Mouse (Mus musculus) midbrain, embryonic 11.5 days (tissue): ENCODE results near the gene Plcxd1. TPM values are rescaled to one million over a fixed set of nuclear protein-coding genes. Genes with fewer than 3 reads are reported as not detected.
A peak's percentile ranks its signal among the peaks of the same experiment; 100 is the strongest.
"Not testable (repeated sequence)": the region's sequence is repeated elsewhere in the genome, so short reads cannot be mapped to it uniquely, and the experiment has no call there.

Experiments used
- ATAC-seq: fragments of 200-750 bp; cut with Nextera tagmentation; 2 replicates; pipeline ENCODE4 v1.8.0; 2017; ENCODE audit warnings: moderate TSS enrichment, moderate library complexity; ENCODE audit not compliant: low FRiP score
- DNase-seq: peaks from one replicate; pipeline ENCODE4 v3.0.0; 2015; ENCODE audit warnings: low spot score; ENCODE audit errors: missing footprints
- H3K27ac ChIP-seq: fragments of 300-500 bp; sonication (generic); 2 replicates; pipeline ENCODE4 v1.5.1; 2014; ENCODE audit warnings: low read depth, low read length
- H3K27me3 ChIP-seq: fragments of 300-500 bp; sonication (generic); 2 replicates; pipeline ENCODE4 v1.6.1; 2014; ENCODE audit warnings: mild to moderate bottlenecking, low read length, moderate library complexity, mixed read lengths; ENCODE audit not compliant: control insufficient read depth, insufficient read depth
- H3K36me3 ChIP-seq: fragments of 300-500 bp; sonication (generic); 2 replicates; pipeline ENCODE4 v1.6.1; 2014; ENCODE audit warnings: mild to moderate bottlenecking, low read length, moderate library complexity, mixed read lengths; ENCODE audit not compliant: control insufficient read depth, insufficient read depth
- H3K4me1 ChIP-seq: fragments of 300-500 bp; sonication (generic); 2 replicates; pipeline ENCODE4 v1.6.1; 2014; ENCODE audit warnings: low read length; ENCODE audit not compliant: control insufficient read depth, insufficient read depth
- H3K4me2 ChIP-seq: fragments of 300-500 bp; sonication (generic); 2 replicates; pipeline ENCODE4 v1.6.1; 2014; ENCODE audit warnings: mild to moderate bottlenecking, moderate library complexity
- H3K4me3 ChIP-seq: fragments of 300-500 bp; sonication (generic); 2 replicates; pipeline ENCODE4 v1.5.1; 2014; ENCODE audit warnings: low read depth, low read length
- H3K9ac ChIP-seq: fragments of 300-500 bp; sonication (generic); 2 replicates; pipeline ENCODE4 v1.6.1; 2014; ENCODE audit warnings: low read length
- H3K9me3 ChIP-seq: fragments of 300-500 bp; sonication (generic); 2 replicates; pipeline ENCODE4 v1.6.1; 2016; ENCODE audit warnings: low read length; ENCODE audit not compliant: control insufficient read depth
- WGBS: fragments of 180-500 bp; shearing (Covaris S2); extraction: QIAGEN DNeasy Blood & Tissue Kit; methylation state at CpG from one replicate; pipeline ENCODE4 v1.1.7; 2014; 5-methylcytosine and 5-hydroxymethylcytosine counted together
- polyA plus RNA-seq: library from polyadenylated mRNA; unstranded; fragments of >200 nt; fragmentation: Nextera tagmentation; extraction: Ambion mirVana; gene quantifications from 2 replicates; pipeline ENCODE4 v1.2.1, GENCODE M21; 2014

The Plcxd1 gene
- 0.28 and 0.41 TPM in 2 replicates for polyA plus RNA-seq

DNA sequence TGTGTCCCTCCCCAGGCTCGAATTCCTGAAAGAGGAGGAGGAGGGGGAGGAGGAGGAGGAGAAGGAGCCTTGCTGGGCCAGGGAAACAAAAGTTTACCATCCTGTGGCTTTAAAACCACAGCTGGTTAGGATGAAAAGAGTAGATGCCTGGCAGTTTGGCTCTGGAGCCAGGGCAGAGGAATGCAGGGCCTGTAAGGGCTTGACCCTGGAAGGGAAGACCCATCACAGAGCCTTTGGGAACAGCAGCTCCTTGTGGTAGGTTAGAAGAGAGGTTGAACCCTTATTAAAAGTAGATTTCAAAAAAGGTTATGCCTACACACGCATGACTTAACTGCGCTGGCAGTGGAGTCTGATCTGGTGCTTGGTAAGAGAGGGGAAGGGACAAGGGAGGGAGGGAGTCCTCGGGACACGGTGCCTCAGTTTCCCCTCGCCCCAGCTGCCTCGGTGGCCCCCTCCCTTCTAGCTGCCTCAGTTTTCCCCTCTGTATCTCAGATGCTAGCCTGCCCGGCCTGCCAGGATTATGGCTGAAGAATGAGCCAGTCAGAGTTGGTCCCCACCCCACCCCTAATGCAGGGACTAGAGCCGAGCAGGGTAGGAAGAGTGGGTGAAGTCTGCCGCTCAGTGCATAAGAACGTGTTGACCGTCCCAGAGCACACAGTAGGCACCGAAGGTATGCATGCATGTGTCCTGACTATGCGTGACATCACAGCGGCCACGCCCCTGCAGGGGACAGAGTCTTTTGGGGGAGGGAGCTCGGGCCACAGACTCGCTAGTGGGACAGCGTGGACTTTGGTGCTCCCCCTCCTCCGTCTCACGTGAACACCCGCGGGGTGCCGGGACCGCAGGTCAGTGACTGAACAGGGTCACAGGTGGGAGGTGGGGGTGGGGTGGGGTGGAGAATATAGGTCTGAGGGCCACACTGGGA is at the start of gene Plcxd1:
TSS of gene Plcxd1 (plus strand) at position 314 of the 925 bp plus-strand sequence.
- Histone ChIP-seq H3K36me3 (peaks cover 21% of the 10 kb centered on the region; the same call in 1 of the 2 replicates), H3K9ac (no peak within 1 kb of the TSS), H3K4me3 (peak within 1 kb of the TSS; percentile 23; the same call in 1 of the 2 replicates), H3K4me1 (peaks cover 15% of the 10 kb centered on the region), H3K4me2 (peak within 1 kb of the TSS; percentile 49), H3K27me3 (peaks cover 5% of the 10 kb centered on the region; the same call in 1 of the 2 replicates), H3K9me3 (no peaks in the 10 kb centered on the region), H3K27ac (no peak within 1 kb of the TSS)
- WGBS, result 4% methylated on average over 25 of the region's 25 CpGs
- ATAC-seq (peak; percentile 12; the same call in 1 of the 2 replicates), DNase-seq (peak; percentile 89)

DNA sequence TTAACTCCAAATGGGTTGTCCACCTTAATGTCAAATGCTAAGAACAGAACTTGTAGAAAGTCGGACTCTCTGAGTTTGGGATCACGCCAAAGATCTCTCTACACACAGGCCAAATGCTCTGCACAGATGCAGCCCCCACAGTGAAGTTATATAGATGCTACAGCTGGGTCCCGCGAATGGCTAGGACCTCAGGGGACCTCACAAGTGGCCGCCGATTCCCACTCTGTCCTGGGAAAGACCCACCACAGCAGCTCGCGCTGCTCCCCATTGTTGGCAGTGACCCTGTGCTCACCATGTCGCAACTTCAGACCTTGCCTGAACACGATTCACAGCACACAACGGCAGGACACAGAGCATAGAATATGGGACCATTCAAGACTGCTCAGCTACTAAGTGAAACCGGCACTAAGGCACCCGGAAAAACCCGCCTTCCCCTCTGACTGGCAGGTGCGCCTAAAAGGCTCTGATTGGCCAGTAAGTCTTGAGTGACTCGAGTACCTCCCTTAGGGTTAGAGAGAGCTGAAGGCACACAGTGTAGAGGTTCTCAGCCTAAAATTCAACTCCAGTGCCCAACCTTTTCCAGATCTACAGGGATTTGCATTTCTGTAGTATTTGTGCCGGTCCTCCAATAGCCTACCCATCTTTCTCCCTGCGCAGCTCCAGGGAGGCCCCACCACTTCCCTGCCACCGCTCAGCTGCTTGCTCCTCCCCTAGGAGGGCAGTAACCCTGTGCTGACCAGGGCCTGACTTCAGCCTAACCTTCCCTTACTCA is 41.9 kb upstream of the Plcxd1 start:
- H3K36me3 ChIP-seq, result no peaks in the 10 kb centered on the region
- H3K4me2 ChIP-seq, result peak overlapping the region; percentile 50
- DNase-seq (peak; percentile 96), ATAC-seq (peak; percentile 98)
- H3K4me3 ChIP-seq, result peak overlapping the region; percentile 52
- H3K9ac ChIP-seq, result peak overlapping the region; percentile 64
- H3K9me3 ChIP-seq, result no peaks in the 10 kb centered on the region; the same call in 1 of the 2 replicates
- no peaks in the 10 kb centered on the region for H3K4me1 ChIP-seq
- H3K27ac ChIP-seq, result peak overlapping the region; percentile 54; the same call in 1 of the 2 replicates
- WGBS, result 4% methylated on average over 19 of the region's 19 CpGs
- H3K27me3 ChIP-seq, result no peaks in the 10 kb centered on the region

DNA sequence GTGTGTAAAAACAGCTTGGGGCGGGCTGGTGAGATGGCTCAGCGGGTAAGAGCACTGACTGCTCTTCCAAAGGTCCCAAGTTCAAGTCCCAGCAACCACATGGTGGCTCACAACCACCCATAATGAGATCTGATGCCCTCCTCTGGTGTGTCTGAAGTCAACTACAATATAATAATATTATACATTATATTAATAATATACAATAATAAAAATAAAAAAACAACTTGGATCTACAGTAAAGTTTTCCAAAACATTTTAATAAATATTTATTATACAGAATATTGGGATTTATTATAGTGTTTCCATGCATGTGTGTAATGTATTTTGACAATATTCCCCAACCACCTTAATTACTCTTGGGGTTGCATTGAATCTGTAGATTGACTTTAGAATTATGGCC is 27.4 kb upstream of the Plcxd1 start, which contains the start of gene Gm17655:
TSS of gene Gm17655 (minus strand) at position 101 of the 400 bp plus-strand sequence.
- 89% methylated on average over 2 of the region's 2 CpGs for WGBS
- H3K36me3 ChIP-seq, H3K9ac ChIP-seq: not testable (repeated sequence)

DNA sequence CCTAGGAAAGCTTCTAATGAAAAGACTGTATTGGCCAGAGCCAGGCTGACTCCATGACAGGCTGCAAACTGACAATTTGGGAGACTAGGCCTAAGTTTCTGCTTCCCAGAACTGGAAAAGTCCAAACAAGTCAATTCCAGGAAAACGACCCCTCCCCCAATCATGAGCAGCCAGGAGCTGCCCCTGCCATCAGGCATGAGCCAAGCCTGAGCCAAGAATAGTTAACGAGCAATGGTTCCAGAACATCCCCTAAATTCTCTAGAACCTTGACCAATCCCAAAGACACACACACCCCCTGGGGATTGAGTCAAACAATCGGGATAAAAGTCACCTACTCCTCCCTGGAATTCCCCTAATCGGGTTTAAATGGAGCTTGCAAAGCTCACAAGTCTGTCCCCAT is 16.8 kb upstream of the Plcxd1 start:
- DNase-seq, result peak; percentile 64
- Histone ChIP-seq H3K9ac (no peak overlapping the region), H3K27ac (no peak overlapping the region), H3K36me3 (no peaks in the 10 kb centered on the region), H3K9me3 (peaks cover 8% of the 10 kb centered on the region; the same call in 1 of the 2 replicates), H3K4me2 (no peak overlapping the region), H3K4me1 (no peaks in the 10 kb centered on the region), H3K4me3 (no peak overlapping the region), H3K27me3 (no peaks in the 10 kb centered on the region)
- WGBS, result 88% methylated on average over 4 of the region's 4 CpGs
- ATAC-seq, result no peak

More for the DNA sequence above, 27.4 kb upstream of the Plcxd1 start, which contains the start of gene Gm17655:
- peaks cover 20% of the 10 kb centered on the region for H3K9me3 ChIP-seq
- DNase-seq, H3K4me2 ChIP-seq, ATAC-seq, H3K27me3 ChIP-seq, H3K27ac ChIP-seq, H3K4me3 ChIP-seq, H3K4me1 ChIP-seq: not testable (repeated sequence)

DNA sequence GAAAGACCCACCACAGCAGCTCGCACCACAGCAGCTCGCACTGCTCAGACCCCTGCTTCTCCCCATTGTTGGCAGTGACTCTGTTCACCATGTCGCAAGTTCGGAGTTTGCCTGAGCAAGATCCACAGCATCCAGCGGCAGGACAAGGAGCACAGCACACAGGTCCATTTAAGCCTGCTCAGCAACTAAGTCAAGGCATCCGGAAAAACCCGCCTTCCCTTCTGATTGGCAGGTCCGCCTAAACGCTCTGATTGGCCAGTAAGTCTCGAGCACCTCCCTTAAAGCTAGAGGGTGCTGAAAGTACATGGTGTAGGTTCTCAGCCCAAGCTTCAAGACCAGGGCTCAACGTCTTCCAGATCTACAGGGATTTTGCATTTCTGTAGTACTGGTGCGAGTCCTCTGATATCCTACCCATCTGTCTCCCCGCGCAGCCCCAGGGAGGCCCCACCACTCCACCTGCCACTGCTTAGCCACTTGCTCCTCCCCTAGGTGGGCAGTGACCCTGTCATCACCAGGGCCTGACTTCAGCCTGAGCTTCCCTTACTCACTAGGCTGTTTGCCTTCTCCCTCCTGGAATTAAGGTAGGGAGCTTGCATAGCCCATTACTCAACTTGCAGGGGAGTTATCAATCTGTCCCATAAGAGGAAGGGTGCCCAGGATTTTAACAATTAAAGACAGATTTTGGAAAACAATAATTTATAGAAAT is 13.5 kb upstream of the Plcxd1 start:
- DNase-seq, result peak; percentile 35
- WGBS, result 38% methylated on average over 14 of the region's 14 CpGs
- ATAC-seq, result no peak

DNA sequence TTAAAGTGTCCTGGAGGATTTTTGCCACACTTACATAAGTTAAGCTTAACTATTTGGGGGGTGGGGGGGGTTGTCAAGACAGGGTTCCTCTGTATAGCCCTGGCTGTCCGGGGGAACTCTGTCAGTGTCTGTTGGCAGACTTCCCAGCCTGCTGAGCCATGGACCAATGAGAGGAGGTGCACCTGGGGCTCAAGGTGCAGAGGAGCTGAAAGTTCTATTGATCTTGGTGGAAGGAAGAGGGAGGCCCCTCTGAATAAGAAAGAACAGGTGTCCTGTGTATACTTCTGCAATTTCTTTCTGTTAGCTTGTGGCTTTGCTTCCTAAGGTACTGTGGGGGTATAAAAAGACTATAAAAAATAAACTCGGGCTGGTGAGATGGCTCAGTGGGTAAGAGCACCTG is 8.2 kb upstream of the Plcxd1 start:
- no peak overlapping the region for H3K9ac ChIP-seq
- no peaks in the 10 kb centered on the region for H3K9me3 ChIP-seq
- no peak overlapping the region for H3K4me2 ChIP-seq
- no peak overlapping the region for H3K4me3 ChIP-seq
- WGBS, result 66% methylated on average over 2 of the region's 2 CpGs
- ATAC-seq, result no peak
- H3K4me1 ChIP-seq, result peaks cover 2% of the 10 kb centered on the region; the same call in 1 of the 2 replicates
- no peak for DNase-seq
- H3K27ac ChIP-seq, result no peak overlapping the region
- H3K27me3 ChIP-seq, result no peaks in the 10 kb centered on the region
- no peaks in the 10 kb centered on the region for H3K36me3 ChIP-seq

More for the DNA sequence above, 13.5 kb upstream of the Plcxd1 start:
- Histone ChIP-seq H3K4me2 (no peak overlapping the region), H3K36me3 (no peaks in the 10 kb centered on the region), H3K4me3 (no peak overlapping the region), H3K9me3 (no peaks in the 10 kb centered on the region), H3K9ac (no peak overlapping the region), H3K27me3 (no peaks in the 10 kb centered on the region), H3K4me1 (no peaks in the 10 kb centered on the region), H3K27ac (no peak overlapping the region)

DNA sequence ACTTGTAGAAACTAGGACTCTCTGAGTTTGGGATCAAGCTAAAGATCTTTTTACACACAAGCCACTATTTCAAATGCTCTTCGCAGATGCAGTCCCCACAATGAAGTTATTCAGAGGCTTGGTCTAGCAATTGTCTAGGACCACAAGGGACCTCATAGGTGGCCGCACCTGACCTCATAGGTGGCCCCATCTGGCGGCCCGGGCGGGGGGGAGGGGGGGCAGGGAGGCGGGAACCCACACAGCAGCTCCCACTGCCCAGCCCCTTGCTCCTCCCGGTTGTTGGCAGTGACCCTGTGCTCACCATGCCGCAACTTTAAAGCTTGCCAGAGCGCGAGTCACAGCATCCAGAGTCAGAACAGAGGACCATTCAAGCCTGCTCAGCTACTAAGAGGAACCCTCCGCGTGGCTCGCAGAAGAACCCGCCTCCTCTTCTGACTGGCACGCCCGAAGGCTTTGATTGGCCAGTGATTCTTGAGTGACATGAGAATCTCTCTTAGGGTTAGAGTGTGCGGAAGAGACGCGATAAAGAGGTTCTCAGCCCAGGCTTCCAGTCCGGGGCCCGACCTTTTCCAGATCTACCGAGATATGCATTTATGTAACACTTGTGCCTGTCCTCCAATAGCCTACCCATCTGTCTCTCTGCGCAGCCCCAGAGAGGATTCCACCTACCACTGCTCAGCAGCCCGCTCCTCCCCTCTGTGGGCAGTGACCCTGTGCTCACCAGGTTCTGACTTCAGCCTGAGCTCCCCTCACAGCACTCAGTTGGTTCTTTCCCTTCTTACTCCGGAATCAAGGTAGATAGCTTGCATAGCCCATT is 5.5 kb upstream of the Plcxd1 start, which contains the start of gene Gm35315:
TSS of gene Gm35315 (minus strand) at position 391 of the 817 bp plus-strand sequence.
- WGBS, result 1% methylated on average over 25 of the region's 25 CpGs
- DNase-seq (peak; percentile 97), ATAC-seq (peak; percentile 98)
- Histone ChIP-seq H3K27me3 (no peaks in the 10 kb centered on the region), H3K4me2 (peak within 1 kb of the TSS; percentile 74), H3K9me3 (no peaks in the 10 kb centered on the region), H3K36me3 (no peaks in the 10 kb centered on the region), H3K9ac (peak within 1 kb of the TSS; percentile 67), H3K4me1 (peaks cover 2% of the 10 kb centered on the region; the same call in 1 of the 2 replicates), H3K27ac (no peak within 1 kb of the TSS; the same call in 1 of the 2 replicates), H3K4me3 (peak within 1 kb of the TSS; percentile 50)

DNA sequence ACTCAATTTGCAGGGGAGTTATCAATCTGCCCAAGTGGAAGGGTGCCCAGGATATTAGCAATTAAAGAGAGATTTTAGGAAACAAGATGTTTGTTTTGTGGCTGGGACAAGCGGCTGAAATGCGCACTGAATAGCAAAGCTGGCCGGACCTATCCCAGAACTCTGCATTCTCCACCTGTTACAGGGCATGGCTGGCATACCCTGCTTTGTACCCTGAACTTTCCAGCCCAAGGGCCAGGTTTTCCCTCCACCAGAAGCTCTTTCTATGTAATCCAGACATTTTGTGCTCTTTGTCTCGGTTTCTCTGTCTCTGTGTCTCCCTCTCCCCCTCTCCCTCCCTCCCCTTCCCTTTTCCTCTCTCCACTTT is 4.9 kb upstream of the Plcxd1 start:
- WGBS, result 1% methylated on average over 4 of the region's 4 CpGs
- Histone ChIP-seq H3K4me3 (peak overlapping the region; percentile 50), H3K27me3 (no peaks in the 10 kb centered on the region), H3K9me3 (no peaks in the 10 kb centered on the region), H3K9ac (peak overlapping the region; percentile 67), H3K36me3 (no peaks in the 10 kb centered on the region), H3K4me1 (peaks cover 2% of the 10 kb centered on the region; the same call in 1 of the 2 replicates), H3K27ac (no peak overlapping the region), H3K4me2 (peak overlapping the region; percentile 74)
- DNase-seq (peak; percentile 92), ATAC-seq (peak; percentile 29)
